Mouse (Mus musculus): ENCODE results near the gene Disp2.

The Disp2 gene

DNA sequence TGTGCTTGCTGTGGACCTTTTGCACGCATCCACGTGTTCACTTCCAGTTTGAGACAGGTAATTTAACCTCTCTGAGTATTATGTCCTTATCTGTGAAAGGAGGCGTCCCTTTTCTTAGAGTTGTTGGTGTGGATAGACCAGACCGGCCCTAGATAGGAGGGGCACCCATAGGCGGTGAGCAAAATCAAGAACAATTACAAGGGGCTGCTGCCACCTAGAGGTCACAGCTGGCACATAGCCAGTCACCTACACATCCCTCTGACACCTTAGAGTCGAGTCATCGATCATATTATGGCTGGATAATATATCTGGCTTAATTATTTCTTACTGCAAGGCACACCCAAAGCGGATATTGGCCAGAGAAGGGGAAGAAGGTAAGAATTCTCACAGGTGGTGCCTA lies 19.7 kb upstream of the Disp2 start:
- no peak for DNase-seq (ENCODE audit: low read depth, low spot score)

DNA sequence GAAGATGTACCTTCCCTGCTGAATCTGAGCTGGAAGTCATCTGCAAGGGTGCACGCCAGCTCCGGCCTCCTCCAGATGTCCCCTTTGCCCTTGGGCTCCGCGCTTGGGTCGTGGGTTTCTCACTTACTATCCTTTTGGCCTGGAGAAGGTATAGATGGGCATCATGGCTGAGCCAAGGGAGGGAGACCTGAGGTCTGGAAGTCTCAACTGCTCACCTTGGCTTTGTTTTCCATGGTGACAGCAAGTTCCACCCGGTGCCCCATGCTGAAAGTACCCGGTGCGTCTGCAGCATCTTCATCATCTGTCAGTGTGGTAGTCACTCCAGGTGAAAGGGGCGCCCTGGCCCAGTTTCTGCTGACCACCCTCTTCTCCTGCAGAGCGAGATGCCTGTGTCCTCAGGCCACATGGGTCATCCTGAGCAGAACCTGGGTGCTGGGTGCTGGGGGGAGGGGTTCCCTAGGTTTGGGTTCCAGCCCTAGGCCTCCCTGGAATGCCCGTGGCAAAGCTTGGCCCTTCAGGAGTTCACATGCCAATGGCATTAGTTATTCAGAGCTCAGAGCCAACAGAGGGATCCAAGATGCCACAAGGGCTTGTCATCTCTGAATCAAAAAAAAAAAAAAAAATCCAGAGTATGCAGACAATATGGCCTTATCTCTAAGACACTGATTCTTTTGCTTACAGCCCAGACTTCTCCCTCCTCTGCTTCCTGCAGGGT lies 19.1 kb upstream of the Disp2 start:
- no peak for DNase-seq (ENCODE audit: low read depth, low spot score)

DNA sequence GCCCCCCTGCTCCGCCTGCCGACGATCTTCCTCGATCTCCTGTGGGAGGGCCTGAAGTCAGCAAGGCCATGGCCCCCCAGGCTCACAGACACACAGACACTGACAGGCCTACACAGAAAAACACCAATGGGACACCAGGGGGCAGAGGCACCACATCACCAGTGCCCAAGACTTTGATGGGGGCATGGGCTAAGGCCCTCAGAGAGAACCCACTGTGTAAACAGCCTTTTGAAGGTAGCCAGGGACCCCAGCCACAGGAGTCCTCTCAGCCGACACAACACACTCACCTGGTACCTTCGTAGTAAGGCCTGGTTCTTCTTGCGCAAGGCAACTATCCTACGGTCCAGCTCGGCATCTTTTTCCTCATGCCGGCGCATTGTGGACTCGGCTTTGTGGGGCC lies 18.2 kb upstream of the Disp2 start:
- no peak for DNase-seq (ENCODE audit: low read depth, low spot score)

DNA sequence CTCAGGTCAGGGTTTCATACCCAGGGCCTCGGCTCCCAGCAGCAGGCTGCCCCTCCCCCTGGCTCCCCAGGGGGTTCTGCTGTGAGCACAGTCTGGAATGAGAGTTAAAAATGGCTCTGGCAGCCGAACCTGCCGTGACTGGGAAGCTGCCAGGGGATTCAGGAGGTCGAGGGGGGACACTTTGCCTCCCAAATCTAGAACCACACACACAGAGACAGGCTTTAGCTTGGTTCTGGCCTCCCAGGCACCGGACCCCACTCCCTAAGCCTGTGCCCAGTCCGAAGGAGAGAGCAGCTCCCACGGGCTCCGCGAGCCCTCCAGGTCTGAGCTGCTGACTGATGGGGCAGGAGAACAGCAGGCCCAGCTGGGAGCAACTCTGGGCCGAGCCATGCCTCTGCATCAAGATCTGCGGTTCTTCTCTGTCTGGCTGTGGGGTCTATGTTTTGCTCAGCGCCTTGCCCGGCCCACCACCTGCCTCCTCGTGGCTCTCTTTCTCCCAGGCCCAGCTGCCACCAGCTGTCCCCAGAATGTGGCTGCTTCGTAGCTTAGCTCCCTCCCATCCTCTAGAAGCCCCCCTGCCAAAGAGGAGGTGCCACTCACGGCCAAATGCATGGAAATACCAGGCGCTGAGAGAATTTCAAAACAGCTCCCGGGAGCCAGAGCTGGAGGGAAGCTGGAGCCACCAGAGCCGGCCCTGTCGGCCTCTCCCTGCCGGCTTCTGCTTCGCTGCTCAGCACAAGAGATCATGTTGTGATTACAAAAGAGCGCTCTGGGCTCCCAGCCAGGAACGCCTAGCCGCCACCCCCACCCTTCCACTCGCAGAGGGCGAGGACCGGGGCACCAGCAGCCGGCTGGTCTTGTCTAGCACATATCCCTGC lies 17.4 kb upstream of the Disp2 start, which contains the start of gene Ccdc9b:
Ccdc9b (minus strand) TSS at position 756 of the 878 bp plus-strand sequence.
- peak; percentile 63 for DNase-seq (ENCODE audit: low read depth, low spot score)

DNA sequence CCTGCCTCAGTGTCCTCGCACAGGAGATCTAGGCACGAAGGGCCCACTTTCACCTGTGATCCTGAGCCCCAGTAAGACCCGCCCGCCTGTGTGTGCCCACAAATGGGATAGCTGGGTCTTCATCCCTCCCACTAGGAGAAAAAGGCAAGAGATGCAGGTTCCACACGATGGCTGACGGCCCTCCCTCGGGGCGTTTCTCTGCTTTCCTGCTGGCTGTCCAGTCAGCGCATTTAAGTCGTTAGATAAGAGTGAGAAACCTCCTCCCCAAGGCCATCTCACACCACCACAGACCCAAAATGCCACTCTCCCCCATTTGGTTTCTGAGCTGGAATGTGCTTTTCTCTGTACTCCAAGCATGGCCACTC lies 16.8 kb upstream of the Disp2 start:
- no peak for DNase-seq (ENCODE audit: low read depth, low spot score)

DNA sequence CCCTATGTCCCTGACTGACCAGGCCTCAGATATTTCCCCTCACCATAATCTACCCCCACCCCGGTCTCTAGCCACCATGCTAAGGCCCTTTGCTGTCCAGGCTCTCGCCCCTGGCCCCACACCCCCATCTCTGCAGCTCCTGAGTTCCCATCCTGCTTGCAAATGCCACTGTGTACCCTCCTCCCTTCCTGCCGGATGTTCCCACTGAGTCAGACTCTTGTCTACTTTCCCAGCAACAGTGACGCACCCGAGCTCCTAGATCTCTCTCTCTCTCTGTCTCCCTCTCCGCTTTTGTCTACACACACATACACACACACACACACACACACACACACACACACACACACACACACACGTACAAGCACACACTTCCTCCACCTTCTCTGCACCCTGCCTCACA lies 16.1 kb upstream of the Disp2 start:
- DNase-seq (ENCODE audit: low read depth, low spot score), result no peak

DNA sequence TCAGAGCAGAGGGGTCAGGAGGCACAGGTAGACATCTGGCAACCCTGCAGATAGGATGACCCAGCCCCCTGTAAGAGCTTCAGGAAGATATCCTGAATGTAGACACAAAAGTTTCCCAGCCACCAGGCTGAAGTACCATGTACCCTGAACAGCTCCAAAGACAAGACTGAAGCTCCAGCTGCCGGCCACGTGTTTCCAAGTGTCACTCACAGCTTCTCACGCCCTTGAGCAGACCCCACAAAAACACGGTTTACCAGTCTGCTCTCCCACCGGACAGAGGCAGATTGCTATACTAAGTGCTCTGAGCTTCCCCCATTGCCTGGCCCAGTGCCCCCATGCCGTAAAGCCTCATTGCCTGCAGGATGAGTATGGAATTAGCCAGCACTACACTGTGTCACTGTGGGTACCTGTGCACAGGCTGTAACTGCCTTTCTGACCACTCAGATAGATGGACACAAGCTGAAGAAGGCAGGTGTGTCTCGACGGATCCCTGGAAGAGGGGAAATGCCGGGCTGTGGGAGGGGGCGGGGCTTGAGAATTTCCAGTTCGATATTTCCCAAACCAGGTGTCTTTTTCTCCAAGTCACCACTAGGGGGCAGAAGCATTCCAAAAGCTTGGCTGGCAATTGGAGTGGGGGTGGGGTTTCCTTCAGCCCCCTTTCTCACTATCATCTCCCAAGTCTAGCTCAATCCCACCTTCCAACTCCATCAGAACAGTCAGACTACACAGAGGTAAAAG lies 15.3 kb upstream of the Disp2 start:
- DNase-seq (ENCODE audit: low read depth, low spot score), result no peak

DNA sequence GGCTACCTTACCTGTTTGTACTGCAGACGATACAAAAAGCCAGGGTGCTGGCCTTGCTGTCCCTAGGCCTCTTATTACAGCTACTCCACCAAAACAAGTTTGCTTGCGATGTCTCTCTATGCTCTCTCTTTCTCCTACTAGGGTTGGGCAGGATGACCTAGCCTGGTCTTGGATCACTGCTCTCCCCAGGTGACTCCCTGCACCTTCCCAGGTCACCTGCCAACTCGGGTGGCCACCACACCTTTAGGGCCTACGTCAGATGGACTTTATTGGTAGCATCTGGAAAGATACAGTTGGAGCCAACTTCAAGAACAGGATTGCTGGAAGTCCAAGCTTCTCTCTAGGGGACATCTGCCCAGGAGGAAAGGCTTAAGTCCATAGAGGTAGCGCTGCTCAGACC lies 14.6 kb upstream of the Disp2 start:
- DNase-seq (ENCODE audit: low read depth, low spot score), result no peak

DNA sequence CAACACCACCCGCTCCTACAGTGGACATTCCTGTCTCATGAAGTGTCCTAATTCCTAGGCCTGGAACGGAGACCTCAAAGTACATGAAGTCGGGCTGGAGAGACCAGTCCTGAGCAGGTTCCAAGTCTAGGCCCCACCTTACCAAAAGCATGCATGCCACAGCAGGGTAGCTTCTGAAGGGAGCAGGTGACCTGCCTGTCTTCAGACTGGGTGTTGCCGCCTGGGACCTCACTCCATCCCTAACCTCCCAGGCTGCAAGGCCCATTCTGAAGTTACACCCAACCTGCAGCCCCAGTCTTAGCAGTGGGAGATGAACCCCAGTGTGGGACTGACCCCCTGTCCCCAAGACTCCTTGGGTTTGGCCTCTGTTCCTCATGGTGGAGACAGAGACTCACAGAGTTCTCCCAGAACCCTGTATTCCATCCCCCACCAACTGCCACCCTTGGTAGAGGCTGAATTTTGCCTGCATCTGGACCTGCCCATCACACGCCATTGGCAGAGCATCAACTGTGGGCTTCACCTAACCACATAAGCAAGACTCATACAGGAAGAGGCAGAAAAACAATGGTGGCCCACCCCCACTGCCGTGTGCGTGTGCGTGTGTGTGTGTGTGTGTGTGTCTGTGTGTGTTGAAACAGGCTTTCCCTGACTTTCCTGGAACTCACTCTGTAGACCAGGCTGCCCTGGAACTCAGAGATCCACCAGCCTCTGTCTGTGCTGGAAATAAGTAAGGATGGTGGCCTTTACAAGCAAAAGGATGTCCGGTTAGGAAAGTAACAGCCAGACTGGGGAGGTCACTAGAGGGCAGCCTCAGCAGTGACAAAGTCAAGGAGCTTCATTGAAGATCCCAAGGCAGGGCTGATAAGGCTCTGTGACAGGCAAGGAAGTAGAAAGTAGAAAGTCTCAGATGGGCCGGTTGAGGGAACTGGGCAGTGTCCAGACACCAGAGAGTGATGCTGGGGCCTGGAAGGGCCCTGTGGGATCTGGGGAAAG lies 13.2 kb upstream of the Disp2 start:
- no peak for DNase-seq (ENCODE audit: low read depth, low spot score)

DNA sequence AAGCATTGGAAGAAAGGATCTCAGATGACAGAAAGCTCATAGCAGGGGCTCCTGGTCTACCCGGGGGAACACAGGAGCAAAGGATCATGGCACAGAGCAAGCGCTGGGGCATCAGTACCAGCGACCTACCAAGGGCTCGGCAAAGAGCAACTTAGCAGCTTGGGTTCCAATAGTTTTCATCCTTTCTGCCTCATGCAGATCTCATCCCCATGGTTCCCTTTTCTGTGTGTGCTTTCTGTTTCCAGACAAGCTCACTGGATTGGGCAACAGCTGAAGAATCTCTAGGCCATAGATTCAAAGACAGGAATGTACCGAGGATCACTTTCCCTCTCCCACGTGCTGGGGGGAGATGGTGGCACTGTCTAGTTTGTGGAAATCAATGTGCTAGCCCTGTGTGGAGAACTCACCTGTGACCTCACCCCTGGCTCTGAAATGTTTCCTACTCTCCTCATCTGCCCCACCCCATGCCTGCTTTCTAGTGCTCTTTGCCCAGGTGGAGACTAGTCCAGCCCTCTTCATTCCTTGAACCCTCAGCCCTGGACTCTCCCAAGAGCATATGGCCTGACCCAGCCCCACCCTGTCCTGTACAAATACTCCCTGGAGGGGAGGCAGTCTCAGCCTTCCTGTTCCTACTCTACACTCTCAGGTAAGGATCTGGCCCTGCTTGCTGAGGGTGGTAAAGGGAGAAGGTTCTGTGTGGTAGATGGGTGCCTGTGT lies 7.2 kb upstream of the Disp2 start, which contains the start of gene Phgr1:
Phgr1 (plus strand) TSS at position 612 of the 717 bp plus-strand sequence.
- DNase-seq (ENCODE audit: low read depth, low spot score), result no peak

DNA sequence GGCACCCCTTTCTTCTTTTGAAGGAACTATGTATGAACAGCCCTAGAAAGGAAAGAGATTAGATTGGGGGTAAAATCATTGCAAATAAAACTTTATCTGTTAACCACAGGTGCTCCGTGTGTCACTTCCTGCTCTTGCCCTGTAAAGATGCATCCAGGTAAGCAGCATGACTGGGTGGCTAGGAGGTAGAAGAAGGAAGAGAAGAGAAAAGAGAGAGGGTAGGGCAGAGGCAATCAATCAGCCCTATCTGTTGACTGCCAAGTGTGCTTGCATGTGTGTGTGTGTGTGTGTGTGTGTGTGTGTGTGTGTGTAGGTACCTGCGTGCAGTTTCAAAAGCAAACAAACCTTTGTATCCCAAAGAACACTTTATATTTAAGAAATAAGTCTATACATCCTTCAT lies 5.0 kb upstream of the Disp2 start:
- no peak for DNase-seq (ENCODE audit: low read depth, low spot score)

DNA sequence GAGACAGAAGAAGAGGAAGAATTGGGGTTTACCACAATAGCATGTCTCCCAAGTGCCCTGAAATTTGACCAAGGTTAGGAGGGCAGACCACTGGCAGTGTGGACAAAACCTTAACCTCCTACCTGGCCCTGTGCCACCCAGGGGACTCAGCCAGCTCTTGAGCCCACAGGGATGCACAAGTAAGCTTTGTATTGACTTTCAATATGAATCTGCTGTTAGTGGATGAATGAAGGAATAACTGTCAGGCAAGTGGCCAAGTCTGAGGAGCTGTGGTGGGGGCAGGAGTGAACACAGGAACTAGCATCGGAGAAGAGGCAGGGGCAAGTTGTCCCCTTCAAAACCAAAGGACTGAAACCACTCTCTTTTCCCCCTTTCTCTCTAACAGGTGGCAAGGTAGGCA lies 4.1 kb upstream of the Disp2 start:
- DNase-seq (ENCODE audit: low read depth, low spot score), result no peak

DNA sequence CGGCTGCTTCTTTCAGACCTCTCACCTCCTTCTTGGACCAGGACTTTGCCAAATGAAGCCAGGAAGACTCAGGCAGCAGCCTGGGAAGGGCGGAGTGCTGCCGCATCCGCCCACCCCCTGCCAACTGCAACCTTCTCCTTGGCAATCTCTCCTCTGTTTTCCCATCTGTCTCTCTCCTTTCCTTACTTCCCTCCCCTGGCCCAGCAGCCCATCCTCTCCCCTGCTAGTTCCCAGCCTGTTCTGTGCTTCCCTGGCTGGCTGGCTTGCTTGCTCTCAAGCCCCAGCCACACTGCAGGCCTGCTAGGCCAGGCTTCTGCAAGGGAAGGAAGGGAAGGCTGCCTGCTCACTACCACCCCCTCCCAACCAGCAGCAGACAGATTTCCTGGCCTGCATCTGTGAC lies 3.7 kb upstream of the Disp2 start:
- DNase-seq (ENCODE audit: low read depth, low spot score), result no peak

DNA sequence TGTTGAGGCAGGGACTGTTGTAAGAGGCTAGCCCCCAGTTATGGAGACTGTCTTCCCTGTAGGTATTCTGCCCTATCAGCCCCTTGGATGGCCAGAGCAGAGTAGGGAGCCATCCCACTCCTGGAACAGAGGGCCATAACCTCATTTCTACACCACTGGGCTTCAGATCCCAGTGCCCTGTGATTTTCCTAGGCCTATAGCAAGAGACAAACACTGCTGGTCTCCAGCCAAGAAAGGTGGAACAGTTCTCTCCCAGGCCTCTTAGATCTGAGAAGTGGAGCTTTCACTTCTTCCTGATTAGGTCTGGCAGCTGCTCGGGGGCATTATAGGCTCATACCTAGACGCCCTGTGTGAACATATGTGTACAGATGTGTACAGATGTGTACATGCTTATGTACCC lies 3.2 kb upstream of the Disp2 start:
- DNase-seq (ENCODE audit: low read depth, low spot score), result no peak

DNA sequence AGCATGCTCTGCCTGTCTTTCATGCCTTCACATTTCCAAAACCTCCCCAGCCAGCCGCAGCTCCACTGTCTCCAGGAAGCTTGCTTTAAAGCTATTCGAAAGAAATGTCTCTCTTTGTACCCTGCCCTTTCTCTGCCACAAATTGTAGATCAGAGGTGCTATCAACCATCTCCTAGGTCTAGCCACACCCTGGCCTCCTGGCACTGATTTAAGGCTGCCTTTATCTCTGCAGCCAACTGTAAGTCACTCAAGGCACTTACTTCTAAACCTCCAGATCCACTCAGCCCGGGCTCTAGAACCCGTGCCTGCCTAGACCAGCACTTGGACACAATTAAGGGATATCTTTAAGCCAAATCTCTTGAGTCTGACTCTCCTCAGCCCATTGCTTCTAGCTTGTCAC lies 1.1 kb upstream of the Disp2 start:
- no peak for DNase-seq (ENCODE audit: low read depth, low spot score)

DNA sequence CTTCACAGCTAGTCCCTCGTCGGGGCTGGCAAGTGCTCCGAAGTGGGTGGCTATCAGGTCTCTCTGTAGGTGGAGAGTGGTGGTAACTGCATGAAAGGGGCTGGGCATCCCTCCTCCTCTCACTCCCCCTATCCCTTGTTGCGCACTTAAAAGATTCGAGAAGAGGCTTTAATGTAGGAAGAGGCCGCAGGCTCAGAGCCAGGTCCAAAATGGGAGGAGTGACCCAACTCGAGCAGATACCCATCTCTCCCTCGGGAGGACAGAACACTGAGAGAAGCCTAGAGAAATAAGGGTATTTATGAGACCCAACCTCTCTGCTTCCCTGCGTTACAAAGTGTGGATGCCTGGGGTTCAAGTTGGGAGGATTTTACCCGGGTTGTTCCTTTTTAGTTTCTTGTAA lies 454 bp upstream of the Disp2 start:
- no peak for DNase-seq (ENCODE audit: low read depth, low spot score)

DNA sequence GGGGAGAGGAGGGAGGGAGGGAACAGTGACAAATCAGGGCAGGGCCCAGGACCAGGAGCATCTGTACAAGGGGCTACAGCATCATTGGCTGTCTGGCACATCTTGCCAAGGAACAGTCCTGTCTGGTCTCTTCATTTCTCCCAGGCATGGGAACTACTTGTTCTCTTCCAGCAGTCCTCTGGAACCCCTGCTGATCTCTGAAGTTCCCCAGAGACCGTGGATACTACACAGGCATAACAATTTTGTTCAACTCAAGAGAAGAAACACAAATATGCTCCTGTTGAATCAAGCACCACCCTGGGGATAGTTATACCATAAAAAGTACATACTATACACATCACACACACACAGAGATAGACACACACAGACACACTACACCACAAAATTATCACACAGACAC lies 1.6 kb downstream of the Disp2 start:
- DNase-seq (ENCODE audit: low read depth, low spot score), result no peak

DNA sequence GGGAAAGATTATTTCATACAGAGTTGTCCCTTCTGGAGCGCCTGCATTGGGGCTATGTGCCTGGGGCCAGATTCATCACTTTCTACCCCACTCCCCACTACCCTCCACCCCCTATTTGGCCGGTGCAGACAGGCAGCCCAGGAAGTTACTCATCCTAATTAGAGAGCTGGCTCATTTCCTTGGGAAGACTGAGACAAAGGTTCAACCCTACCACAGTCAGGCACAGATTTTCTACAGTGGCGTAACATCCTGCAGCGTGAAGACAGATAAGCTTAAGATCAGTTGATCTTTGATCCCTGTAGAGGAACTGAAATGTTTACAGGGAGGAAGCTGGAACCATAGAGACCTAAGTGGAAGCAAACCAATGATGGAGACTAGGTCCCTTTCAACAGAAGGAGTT lies 2.8 kb downstream of the Disp2 start:
- no peak for DNase-seq (ENCODE audit: low read depth, low spot score)

DNA sequence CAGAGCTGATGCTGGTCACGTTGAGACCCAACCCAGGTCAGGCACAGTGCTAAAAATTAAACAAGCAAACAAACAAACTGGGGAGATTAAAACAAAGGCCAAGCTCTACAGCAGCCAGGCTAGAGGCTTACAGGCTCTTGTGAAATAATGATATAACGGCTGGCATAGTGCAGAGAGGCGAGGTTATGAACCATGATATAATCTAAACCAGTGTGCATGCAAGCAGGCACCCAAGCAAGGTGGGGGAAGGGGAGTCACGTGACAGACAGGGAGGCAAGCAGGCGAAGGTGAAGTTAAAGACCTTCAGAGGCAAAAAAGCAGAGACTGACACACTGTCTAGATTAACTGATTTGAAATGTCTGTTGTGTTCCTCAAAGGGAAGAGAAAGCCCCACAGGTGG lies 3.6 kb downstream of the Disp2 start:
- DNase-seq (ENCODE audit: low read depth, low spot score), result no peak

DNA sequence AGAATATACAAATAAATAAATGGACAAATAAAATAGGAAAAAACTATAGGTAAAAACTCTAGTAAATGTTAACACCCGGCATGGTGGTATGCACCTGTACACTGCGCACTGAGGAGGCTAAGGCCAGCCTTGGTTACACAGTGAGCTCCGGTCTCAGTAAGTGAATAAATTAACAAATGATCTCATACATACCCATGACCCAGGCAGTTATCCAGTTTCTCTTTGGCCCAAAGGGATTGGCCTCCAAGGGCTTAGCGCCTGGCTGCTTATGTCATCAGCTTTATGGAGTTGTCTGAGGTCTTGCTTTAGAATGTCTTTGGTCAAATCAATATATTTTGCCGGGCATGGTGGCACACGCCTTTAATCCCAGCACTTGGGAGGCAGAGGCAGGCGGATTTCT lies 4.1 kb downstream of the Disp2 start:
- DNase-seq (ENCODE audit: low read depth, low spot score), result no peak

DNA sequence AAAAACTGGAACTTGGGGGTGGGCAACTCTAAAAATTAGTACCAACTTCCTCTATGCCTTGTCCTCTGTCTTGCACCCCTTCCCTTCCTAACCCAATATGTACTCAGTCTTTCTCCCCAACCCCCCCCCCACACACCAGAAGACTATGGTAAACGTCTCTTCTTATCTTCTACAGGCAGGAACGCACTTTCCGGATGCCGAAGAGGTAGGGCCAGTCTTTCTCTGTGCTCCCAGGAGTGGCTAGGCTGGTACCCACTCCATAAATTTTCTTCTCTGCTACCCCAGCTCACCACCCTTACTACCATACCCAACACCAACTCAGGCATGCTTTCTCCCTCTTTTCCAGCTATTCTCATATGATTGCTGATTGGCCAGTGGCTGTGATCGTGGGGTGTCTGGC lies 7.0 kb downstream of the Disp2 start:
- DNase-seq (ENCODE audit: low read depth, low spot score), result no peak

Measured in brain, embryonic 18.5 days (tissue).